Comparison of ENCODE assay signal across 21 mouse cellular contexts in genomic region chr7:144929506-144929905, GRCm38 (mm10). TPM values are rescaled to one million over a fixed set of nuclear protein-coding genes. Genes with fewer than 3 reads are reported as not detected.
A peak's percentile ranks its signal among the peaks of the same experiment; 100 is the strongest.
DNase-seq lines count a peak whose midpoint lies in the region; ATAC-seq and TF ChIP-seq lines count a peak whose summit lies in the region.
"Had no signal": no experiment of that assay in that cellular context is flagged by ENCODE, and none has a peak within 500 bp of the region (broad histone marks: within the 10 kb centered on the region; RNA-seq: fewer than 3 reads in every experiment).

No protein-coding gene starts in this region.

- H3K79me2 ChIP-seq in myocyte (ENCODE audit: control insufficient read depth, insufficient read depth), result no peaks in the 10 kb centered on the region

- no peaks in the 10 kb centered on the region for H3K9me3 ChIP-seq in hindbrain, embryonic 13.5 days
- no peaks in the 10 kb centered on the region for H3K9me3 ChIP-seq in hindbrain, embryonic 11.5 days (ENCODE audit: control insufficient read depth, low read length)
- H3K9me3 ChIP-seq in midbrain, embryonic 11.5 days (ENCODE audit: control insufficient read depth, low read length), result no peaks in the 10 kb centered on the region
- H3K9me3 ChIP-seq in midbrain, embryonic 10.5 days (replicated peaks), result no peaks in the 10 kb centered on the region
- H3K9me3 ChIP-seq: embryonic facial prominence, embryonic 15.5 days; heart, embryonic 15.5 days; liver, embryonic 12.5 days had no signal

- H3K36me3 ChIP-seq in hindbrain, embryonic 13.5 days, result peaks cover 52% of the 10 kb centered on the region
- no peaks in the 10 kb centered on the region; the same call in 1 of the 2 replicates for H3K36me3 ChIP-seq in hindbrain, embryonic 11.5 days (ENCODE audit: control insufficient read depth, insufficient read depth, low read length)
- H3K36me3 ChIP-seq in midbrain, embryonic 11.5 days (ENCODE audit: control insufficient read depth, insufficient read depth, low read length), result peaks cover 16% of the 10 kb centered on the region
- peaks cover 63% of the 10 kb centered on the region for H3K36me3 ChIP-seq in midbrain, embryonic 10.5 days
- no peaks in the 10 kb centered on the region for H3K36me3 ChIP-seq in myocyte (ENCODE audit: control insufficient read depth, insufficient read depth)

- no peak for DNase-seq in hindbrain, embryonic 11.5 days (ENCODE audit: low spot score)
- DNase-seq in midbrain, embryonic 11.5 days (ENCODE audit: low spot score, missing footprints), result peak; percentile 83
- no peak for DNase-seq in midbrain, embryonic 10.5 days (ENCODE audit: low spot score)
- peak; percentile 36 for DNase-seq in MN1 (ENCODE audit: low spot score)
- no peak for DNase-seq in layer of hippocampus, postnatal 14 days (ENCODE audit: low spot score in 2 of 2)
- DNase-seq: adrenal gland, postnatal 36 days; embryo, embryonic 11 days; lung, postnatal 10 days; right cerebral cortex, adult 18-20 months; thymus, adult 2 months had no signal

- no peaks in the 10 kb centered on the region for H3K27me3 ChIP-seq in hindbrain, embryonic 13.5 days
- H3K27me3 ChIP-seq in hindbrain, embryonic 11.5 days (ENCODE audit: control insufficient read depth, insufficient read depth, low read length), result no peaks in the 10 kb centered on the region
- H3K27me3 ChIP-seq in midbrain, embryonic 11.5 days (ENCODE audit: control insufficient read depth, insufficient read depth, low read length), result no peaks in the 10 kb centered on the region
- no peaks in the 10 kb centered on the region for H3K27me3 ChIP-seq in midbrain, embryonic 10.5 days (ENCODE audit: low read depth, poor library complexity, severe bottlenecking)
- no peaks in the 10 kb centered on the region for H3K27me3 ChIP-seq in myocyte (ENCODE audit: control insufficient read depth, insufficient read depth, insufficient read length)
- H3K27me3 ChIP-seq: CH12.LX; embryonic facial prominence, embryonic 15.5 days; heart, embryonic 15.5 days; liver, embryonic 12.5 days had no signal

- TF ChIP-seq POLR2A in myocyte (IDR thresholded peaks at IDR 0.05; ENCODE audit: insufficient read length, low read depth), result no peak

- ATAC-seq in hindbrain, embryonic 13.5 days (ENCODE audit: low FRiP score), result no peak
- no peak for ATAC-seq in hindbrain, embryonic 11.5 days (ENCODE audit: low FRiP score)
- no peak for ATAC-seq in midbrain, embryonic 11.5 days (ENCODE audit: low FRiP score)
- ATAC-seq: liver, embryonic 12.5 days had no signal

- H3K4me1 ChIP-seq in hindbrain, embryonic 13.5 days (replicated peaks), result peaks cover 20% of the 10 kb centered on the region
- no peaks in the 10 kb centered on the region for H3K4me1 ChIP-seq in hindbrain, embryonic 11.5 days (replicated peaks; ENCODE audit: control insufficient read depth, insufficient read depth, low read length)
- H3K4me1 ChIP-seq in midbrain, embryonic 11.5 days (ENCODE audit: control insufficient read depth, insufficient read depth, low read length), result no peaks in the 10 kb centered on the region; the same call in 1 of the 2 replicates
- H3K4me1 ChIP-seq in midbrain, embryonic 10.5 days, result peaks cover 17% of the 10 kb centered on the region
- H3K4me1 ChIP-seq: embryonic facial prominence, embryonic 15.5 days had no signal

- 0 out of 2 replicates have a peak overlapping the region, but pooled peaks have one; percentile 13 for H3K27ac ChIP-seq in hindbrain, embryonic 13.5 days
- H3K27ac ChIP-seq in hindbrain, embryonic 11.5 days (ENCODE audit: low read depth, low read length), result no peak overlapping the region
- 0 out of 2 replicates have a peak overlapping the region, but pooled peaks have one; percentile 3 for H3K27ac ChIP-seq in midbrain, embryonic 11.5 days (ENCODE audit: low read depth, low read length)
- no peak overlapping the region for H3K27ac ChIP-seq in midbrain, embryonic 10.5 days (replicated peaks)
- H3K27ac ChIP-seq: embryonic facial prominence, embryonic 15.5 days; heart, embryonic 15.5 days; liver, embryonic 12.5 days had no signal

- H3K9ac ChIP-seq in hindbrain, embryonic 13.5 days, result 0 out of 2 replicates have a peak overlapping the region, but pooled peaks have one; percentile 9
- no peak overlapping the region for H3K9ac ChIP-seq in hindbrain, embryonic 11.5 days (ENCODE audit: low read depth, low read length)
- no peak overlapping the region for H3K9ac ChIP-seq in midbrain, embryonic 11.5 days (ENCODE audit: low read length)
- H3K9ac ChIP-seq: embryonic facial prominence, embryonic 15.5 days; heart, embryonic 15.5 days; liver, embryonic 12.5 days had no signal

- no peak overlapping the region for H3K4me3 ChIP-seq in hindbrain, embryonic 13.5 days
- no peak overlapping the region for H3K4me3 ChIP-seq in hindbrain, embryonic 11.5 days (ENCODE audit: low read depth, low read length)
- H3K4me3 ChIP-seq in midbrain, embryonic 11.5 days (ENCODE audit: low read depth, low read length), result no peak overlapping the region
- no peak overlapping the region for H3K4me3 ChIP-seq in midbrain, embryonic 10.5 days
- H3K4me3 ChIP-seq in myocyte, result no peak overlapping the region
- H3K4me3 ChIP-seq: embryonic facial prominence, embryonic 15.5 days; heart, embryonic 15.5 days; liver, embryonic 12.5 days had no signal

- H3ac ChIP-seq in myocyte (ENCODE audit: control insufficient read depth, insufficient read length), result no peak overlapping the region

- H3K4me2 ChIP-seq in hindbrain, embryonic 13.5 days, result no peak overlapping the region
- H3K4me2 ChIP-seq in hindbrain, embryonic 11.5 days (replicated peaks; ENCODE audit: low read depth, low read length), result no peak overlapping the region
- no peak overlapping the region for H3K4me2 ChIP-seq in midbrain, embryonic 11.5 days
- no peak overlapping the region for H3K4me2 ChIP-seq in myocyte (ENCODE audit: low read depth)
- H3K4me2 ChIP-seq: embryonic facial prominence, embryonic 15.5 days; heart, embryonic 15.5 days; liver, embryonic 12.5 days had no signal

- WGBS in hindbrain, embryonic 13.5 days, result 80% methylated on average over 8 of the region's 8 CpGs
- 81% methylated on average over 8 of the region's 8 CpGs for WGBS in hindbrain, embryonic 11.5 days
- WGBS in midbrain, embryonic 11.5 days, result 82% methylated on average over 8 of the region's 8 CpGs
- 86% methylated on average over 8 of the region's 8 CpGs for WGBS in midbrain, embryonic 10.5 days

TF ChIP-seq in myocyte, 11 proteins besides CTCF, POLR2A, EP300 and RAD21:
- TF ChIP-seq TCF12 (IDR thresholded peaks at IDR 0.05; ENCODE audit: insufficient read depth, poor library complexity, severe bottlenecking) (no peak), CEBPB (IDR thresholded peaks at IDR 0.05; ENCODE audit: insufficient read depth, poor library complexity, severe bottlenecking) (no peak), POLR2AphosphoS2 (IDR thresholded peaks at IDR 0.05; ENCODE audit: insufficient read length, low read depth) (peak; percentile 17)
TF ChIP-seq in myocyte: peak in this region for 1.

RNA-seq across cellular contexts. Expression of gene Ccnd1, which starts 10.2 kb away (rescaled TPM):
- polyA plus RNA-seq in hindbrain, embryonic 13.5 days (2015; fragmentation: Nextera tagmentation; extraction: Ambion mirVana), result 51.2 and 54.9 TPM in 2 replicates
- polyA plus RNA-seq in hindbrain, embryonic 11.5 days (2014; fragmentation: Nextera tagmentation; extraction: Ambion mirVana), result 185 and 200 TPM in 2 replicates
- polyA plus RNA-seq in midbrain, embryonic 11.5 days (2014; fragmentation: Nextera tagmentation; extraction: Ambion mirVana), result 285 and 288 TPM in 2 replicates
- 238 and 258 TPM in 2 replicates for polyA plus RNA-seq in midbrain, embryonic 10.5 days (2016; fragmentation: Nextera tagmentation; extraction: Ambion mirVana)
- polyA plus RNA-seq in myocyte (2012; fragmentation: generic; extraction: Trizol), result 36.6 TPM
- total RNA-seq in layer of hippocampus, postnatal 14 days (2021), result 10 to 100 TPM; 29.0 to 29.6 TPM

RNA-seq across cellular contexts. Expression of gene LTO1, which starts 14.6 kb away (rescaled TPM):
- polyA plus RNA-seq in hindbrain, embryonic 13.5 days (2015; fragmentation: Nextera tagmentation; extraction: Ambion mirVana), result 33.8 and 38.4 TPM in 2 replicates
- 27.3 and 28.9 TPM in 2 replicates for polyA plus RNA-seq in hindbrain, embryonic 11.5 days (2014; fragmentation: Nextera tagmentation; extraction: Ambion mirVana)
- polyA plus RNA-seq in midbrain, embryonic 11.5 days (2014; fragmentation: Nextera tagmentation; extraction: Ambion mirVana), result 28.0 TPM in 2 replicates
- polyA plus RNA-seq in midbrain, embryonic 10.5 days (2016; fragmentation: Nextera tagmentation; extraction: Ambion mirVana), result 30.7 and 34.4 TPM in 2 replicates
- polyA plus RNA-seq in myocyte (2012; fragmentation: generic; extraction: Trizol), result 15.4 TPM
- 10 to 100 TPM; 24.0 to 29.0 TPM for total RNA-seq in layer of hippocampus, postnatal 14 days (2021)

RNA-seq across cellular contexts. Expression of gene Fgf15, which starts 33.2 kb away (rescaled TPM):
- 40.1 and 66.5 TPM in 2 replicates for polyA plus RNA-seq in hindbrain, embryonic 13.5 days (2015; fragmentation: Nextera tagmentation; extraction: Ambion mirVana)
- 60.2 and 68.2 TPM in 2 replicates for polyA plus RNA-seq in hindbrain, embryonic 11.5 days (2014; fragmentation: Nextera tagmentation; extraction: Ambion mirVana)
- 89.0 and 104 TPM in 2 replicates for polyA plus RNA-seq in midbrain, embryonic 11.5 days (2014; fragmentation: Nextera tagmentation; extraction: Ambion mirVana)
- 96.3 and 110 TPM in 2 replicates for polyA plus RNA-seq in midbrain, embryonic 10.5 days (2016; fragmentation: Nextera tagmentation; extraction: Ambion mirVana)
- not detected for polyA plus RNA-seq in myocyte (2012; fragmentation: generic; extraction: Trizol)
- not detected for total RNA-seq in layer of hippocampus, postnatal 14 days (2021)
- total RNA-seq: adrenal gland, postnatal 36 days; CH12.LX; hematopoietic stem cell, adult 5-6 weeks; left cerebral cortex, postnatal 36 days had no signal
- polyA plus RNA-seq: heart, embryonic 15.5 days; intestine, embryonic 14.5 days; liver, embryonic 12.5 days; stomach, embryonic 14.5 days; urinary bladder, adult 2 months had no signal

Comparison
In these comparisons a context has a peak if more than half of its experiments do, and no peak if none do; other contexts are left out.
1. H3K27ac ChIP-seq: peak in hindbrain, embryonic 13.5 days (single experiment) and midbrain, embryonic 11.5 days (single experiment); none in hindbrain, embryonic 11.5 days (single experiment) and midbrain, embryonic 10.5 days (single experiment).
2. DNase-seq: peak in midbrain, embryonic 11.5 days (single experiment) and MN1 (single experiment); none in hindbrain, embryonic 11.5 days (single experiment), midbrain, embryonic 10.5 days (single experiment) and layer of hippocampus, postnatal 14 days (0 of 2).
3. RNA of gene Fgf15, which starts 33.2 kb away (polyA plus RNA-seq): 89.0 to 104 TPM in midbrain, embryonic 11.5 days, 96.3 to 110 TPM in midbrain, embryonic 10.5 days, 60.2 to 68.2 TPM in hindbrain, embryonic 11.5 days and 40.1 to 66.5 TPM in hindbrain, embryonic 13.5 days; not detected in myocyte (single experiment); every median in the first group is over 10 times any median in the second.